Mouse (Mus musculus) embryonic fibroblast, embryonic 13.5 days (primary cell): ENCODE results near the gene Fggy.

ENCODE experiments used
- CTCF ChIP-seq: IDR thresholded peaks from 2 replicates; pipeline ENCODE4 v1.5.1; 2011; ENCODE audit warnings: mild to moderate bottlenecking, control low read depth, low read length, moderate library complexity, borderline replicate concordance; ENCODE audit not compliant: insufficient read depth
- POLR2A ChIP-seq: IDR thresholded peaks from 2 replicates; pipeline ENCODE4 v1.6.1; 2011; ENCODE audit warnings: low read depth, mild to moderate bottlenecking, control low read depth, low read length, moderate library complexity

DNA sequence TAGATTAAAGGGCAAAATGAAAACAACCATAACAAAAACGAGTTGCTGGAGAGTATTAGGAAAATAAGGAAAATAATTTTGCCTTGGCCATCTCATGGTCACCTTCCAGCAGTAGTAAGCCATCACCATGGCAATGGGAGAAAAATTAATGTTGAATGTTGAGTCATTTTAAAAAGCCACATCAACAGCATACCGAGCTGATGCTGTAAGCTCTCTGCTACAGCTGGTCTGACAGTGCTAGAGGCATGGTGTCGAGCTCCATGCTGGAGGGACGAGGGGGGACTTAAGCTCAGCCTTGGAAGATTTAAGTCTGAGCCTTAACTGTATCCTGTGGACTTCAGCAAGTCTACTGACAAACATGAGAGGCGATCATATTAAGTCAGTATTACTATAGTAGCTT is 307.9 kb downstream of the Fggy start:
- no peak for TF ChIP-seq CTCF
- TF ChIP-seq POLR2A, result no peak
